Mouse (Mus musculus) regulatory T cell (primary cell): Measurements from ENCODE around the gene Pfkfb3.

Experiments
- in situ Hi-C: fragments of 300-600 bp; cut with MboI, MseI; formaldehyde crosslinking; loops from one replicate; pipeline ENCODE4 v1.15.1; 2025; ENCODE audit warnings: high pct_unique_total_duplicates

Pfkfb3 gene

DNA sequence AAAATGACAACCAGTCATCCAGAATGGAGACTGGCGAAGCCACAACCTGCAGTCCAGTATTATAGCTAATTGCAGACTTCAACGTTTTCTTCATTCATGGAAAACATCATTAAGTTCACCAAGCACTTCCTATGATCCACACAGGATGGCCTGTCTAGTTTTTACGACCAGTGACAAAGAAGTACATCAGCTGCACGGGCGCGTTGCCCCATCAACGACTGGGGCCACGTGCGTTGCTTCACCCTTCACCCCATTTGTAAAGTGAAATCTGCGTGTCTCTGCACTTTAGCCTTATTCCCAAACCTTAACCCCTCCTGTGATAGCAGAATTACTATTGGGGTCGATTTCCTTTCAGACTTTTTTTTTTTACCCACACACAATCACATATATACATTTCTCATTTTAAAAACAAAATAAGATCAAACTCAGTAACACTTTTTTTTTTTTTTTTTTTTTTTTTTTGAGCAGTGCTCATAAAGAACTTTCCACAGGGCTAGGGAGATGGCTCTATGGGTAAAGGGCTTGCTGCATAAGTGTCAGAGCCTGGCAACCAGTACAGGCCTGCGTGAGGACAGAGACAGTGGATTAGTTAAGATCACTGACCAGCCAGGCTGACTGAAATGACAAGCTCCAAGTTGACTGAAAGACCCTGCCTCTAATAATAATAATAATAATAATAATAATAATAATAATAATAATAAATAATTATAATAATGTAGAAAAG is 115.5 kb downstream of the Pfkfb3 start:
- in situ Hi-C loops: no loop called here

DNA sequence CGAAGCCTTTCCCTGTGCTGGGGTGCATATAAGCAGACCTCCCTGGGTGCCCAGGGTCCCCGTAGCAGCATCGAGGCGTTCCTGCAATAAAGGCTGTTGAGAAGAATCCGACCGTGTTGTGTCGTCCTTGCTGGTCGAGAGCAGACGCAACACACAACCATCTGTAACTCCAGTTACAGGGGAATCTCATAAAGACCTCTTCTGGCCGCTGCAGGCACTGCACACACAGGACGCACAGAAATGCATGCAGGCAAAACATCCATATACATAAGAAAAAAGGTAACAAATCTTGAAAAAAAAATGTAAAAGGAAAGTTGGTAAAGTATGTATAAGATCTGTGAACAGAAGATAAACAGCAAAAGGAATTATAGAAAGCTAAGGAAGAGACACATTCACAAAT is 117.5 kb downstream of the Pfkfb3 start:
- in situ Hi-C loops: no loop called here

DNA sequence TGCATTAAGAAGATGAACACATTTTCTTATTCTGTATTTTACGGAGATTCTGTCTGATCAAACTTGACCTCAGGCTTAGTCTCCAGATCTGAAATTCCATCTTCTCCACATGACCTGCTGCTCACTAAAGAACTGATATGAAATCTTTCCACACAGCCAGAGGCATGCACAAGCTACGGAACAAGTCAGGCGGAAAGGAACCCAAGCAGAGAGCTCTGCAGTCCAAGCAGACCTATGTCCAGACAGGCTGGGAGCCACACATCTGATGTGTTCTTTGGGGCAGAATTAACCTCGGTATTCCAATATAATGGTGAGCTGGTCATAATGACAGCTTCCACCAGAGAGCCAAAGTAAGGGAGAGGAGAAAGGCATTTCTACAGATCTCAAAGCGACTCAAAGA is 120.5 kb downstream of the Pfkfb3 start:
- in situ Hi-C loops: no loop called here

- in situ Hi-C loops: loop anchor here (5.0 kb wide), 1 partner anchor 97 kb away; no protein-coding TSS in a partner anchor
These were observed 124.3 kb downstream of the Pfkfb3 start for GRCm38 (mm10) chr2:11429538-11429937.

DNA sequence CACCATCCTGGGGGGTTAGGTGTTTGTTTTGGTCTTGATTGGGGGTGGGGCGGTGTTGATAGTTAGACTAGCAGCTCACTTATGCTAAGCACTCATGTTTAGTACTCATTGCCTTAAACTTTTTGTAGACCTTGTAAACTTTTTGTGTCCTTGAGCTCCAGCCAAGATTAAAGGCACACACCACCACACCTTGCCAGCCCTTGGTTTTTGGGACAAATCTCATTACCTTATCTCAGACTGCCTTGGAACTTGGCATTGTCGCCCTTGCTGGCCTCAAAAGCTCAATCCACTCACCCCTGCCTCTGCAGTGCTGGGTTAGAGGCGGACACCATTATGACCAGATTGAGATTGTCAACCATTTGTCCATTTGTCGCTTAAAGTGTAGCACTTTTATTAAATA is 125.3 kb downstream of the Pfkfb3 start:
- in situ Hi-C loops: loop anchor here (5.0 kb wide), 1 partner anchor 96 kb away; no protein-coding TSS in a partner anchor

GRCm38 (mm10) chr2:11427596-11427995 is 126.3 kb downstream of the Pfkfb3 start:
- in situ Hi-C loops: loop anchor here (5.0 kb wide), 1 partner anchor 95 kb away; no protein-coding TSS in a partner anchor

GRCm38 (mm10) chr2:11426379-11426778 is 127.5 kb downstream of the Pfkfb3 start:
- in situ Hi-C loops: loop anchor here (5.0 kb wide), 1 partner anchor 94 kb away; no protein-coding TSS in a partner anchor

- in situ Hi-C loops: loop anchor here (5.0 kb wide), 1 partner anchor 93 kb away; no protein-coding TSS in a partner anchor
These were observed 128.3 kb downstream of the Pfkfb3 start for GRCm38 (mm10) chr2:11425421-11426131.

DNA sequence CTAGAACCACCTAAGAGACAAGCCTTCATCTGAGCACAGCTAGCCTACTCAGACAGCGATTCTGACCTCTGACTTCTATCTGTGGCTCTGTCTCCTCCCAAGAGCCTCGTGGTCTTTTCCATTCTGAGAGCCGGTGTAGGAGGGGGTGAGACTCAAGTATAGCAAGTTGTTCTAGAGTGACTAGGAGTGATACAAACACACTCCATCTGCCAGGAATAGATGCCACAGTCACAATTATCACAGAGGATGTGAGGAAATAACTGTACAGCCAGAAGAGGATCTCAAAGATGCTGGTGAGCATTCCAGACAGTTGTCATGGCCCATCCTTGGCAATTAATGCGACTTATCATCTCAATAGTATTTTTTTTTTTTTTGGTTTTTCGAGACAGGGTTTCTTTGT is 129.6 kb downstream of the Pfkfb3 start:
- in situ Hi-C loops: no loop called here

GRCm38 (mm10) chr2:11423421-11423820 is 130.5 kb downstream of the Pfkfb3 start:
- in situ Hi-C loops: no loop called here

- in situ Hi-C loops: no loop called here
These were observed 131.5 kb downstream of the Pfkfb3 start for GRCm38 (mm10) chr2:11422384-11422783.
